Mouse (Mus musculus): ENCODE data around the gene Gart.

DNA sequence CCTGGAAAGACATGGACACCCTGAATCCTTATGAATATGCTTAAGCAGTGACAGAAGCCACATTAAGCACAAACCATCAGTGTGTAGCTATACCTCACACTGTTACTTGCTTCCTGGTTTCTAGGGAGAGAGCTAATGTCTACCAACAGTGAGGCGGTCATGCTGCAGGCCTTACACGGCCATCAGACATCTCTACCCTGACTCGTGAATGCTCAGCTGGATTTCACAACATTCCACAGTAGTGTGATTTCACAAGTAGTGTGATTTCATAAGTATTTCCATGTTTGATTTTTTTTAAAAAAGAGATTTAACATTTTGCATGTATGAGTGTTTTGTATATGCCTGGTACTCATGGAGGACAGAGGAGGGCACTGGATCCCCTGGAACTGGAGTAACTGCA lies 18.1 kb downstream of the Gart start:
- no peak for TF ChIP-seq CTCF (IDR thresholded peaks at IDR 0.05; ENCODE audit: extremely low read depth, insufficient read depth, insufficient read length, insufficient replicate concordance)
- TF ChIP-seq POLR2A (IDR thresholded peaks at IDR 0.05; ENCODE audit: low read depth, low read length), result no peak
